Mouse (Mus musculus): Measurements from ENCODE around the gene Dcaf17.

GRCm38 (mm10) chr2:71104696-71105095 is 49.6 kb downstream of the Dcaf17 start:
- TF ChIP-seq CTCF (IDR thresholded peaks at IDR 0.05; ENCODE audit: control insufficient read depth, insufficient read depth, low read length): no peak
- no peak for TF ChIP-seq POLR2A (IDR thresholded peaks at IDR 0.05; ENCODE audit: borderline replicate concordance, control insufficient read depth, low read depth, low read length)

Data from bone marrow, adult 2 months (tissue).